Mouse (Mus musculus): ENCODE measurements around the gene 4930449I24Rik.
"Not testable (repeated sequence)": the region's sequence is repeated elsewhere in the genome, so short reads cannot be mapped to it uniquely, and the experiment has no call there.

4930449I24Rik gene

DNA sequence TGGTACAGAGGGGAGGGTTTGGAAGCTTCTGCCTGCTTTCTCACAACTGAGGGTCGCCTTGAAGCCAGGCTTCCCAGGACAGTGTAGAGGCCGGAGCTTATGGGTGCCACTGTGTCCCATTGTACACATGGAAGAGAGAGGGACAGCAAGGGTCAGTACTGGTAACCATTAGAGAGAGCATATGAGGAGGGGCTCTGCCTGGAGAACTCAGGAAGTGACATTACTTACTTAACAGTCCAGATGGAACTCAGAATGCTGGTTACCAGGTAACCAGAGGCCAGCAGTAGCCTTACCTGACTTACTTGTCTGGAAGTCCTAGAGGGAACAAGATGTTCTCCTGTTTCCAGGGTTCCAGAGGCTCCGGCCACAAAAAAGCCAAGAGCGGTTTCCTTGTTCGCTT is at the start of gene 4930449I24Rik:
Gene 4930449I24Rik (plus strand): TSS at position 301 of the 400 bp plus-strand sequence.
- not testable (repeated sequence) for DNase-seq

DNA sequence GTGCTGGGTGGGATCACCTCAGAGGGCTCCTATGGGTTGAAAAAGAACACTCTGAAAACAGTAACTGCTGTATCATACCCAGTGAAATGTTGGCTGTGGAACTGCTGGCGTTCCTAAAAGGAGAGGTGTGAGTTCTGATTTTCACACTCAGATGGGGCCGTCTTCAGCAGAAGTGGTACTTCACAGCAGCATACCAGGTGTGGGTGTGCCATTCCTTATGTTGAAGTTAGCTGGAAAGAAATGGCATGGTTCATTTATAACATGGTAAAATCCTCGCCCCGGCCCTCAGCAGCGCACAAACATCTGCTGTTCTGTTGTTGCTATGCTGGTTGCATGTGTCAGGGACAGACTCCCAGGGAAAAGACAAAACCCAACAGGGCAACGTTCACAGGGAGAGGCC is 48.6 kb upstream of the 4930449I24Rik start:
- DNase-seq, result no peak

DNA sequence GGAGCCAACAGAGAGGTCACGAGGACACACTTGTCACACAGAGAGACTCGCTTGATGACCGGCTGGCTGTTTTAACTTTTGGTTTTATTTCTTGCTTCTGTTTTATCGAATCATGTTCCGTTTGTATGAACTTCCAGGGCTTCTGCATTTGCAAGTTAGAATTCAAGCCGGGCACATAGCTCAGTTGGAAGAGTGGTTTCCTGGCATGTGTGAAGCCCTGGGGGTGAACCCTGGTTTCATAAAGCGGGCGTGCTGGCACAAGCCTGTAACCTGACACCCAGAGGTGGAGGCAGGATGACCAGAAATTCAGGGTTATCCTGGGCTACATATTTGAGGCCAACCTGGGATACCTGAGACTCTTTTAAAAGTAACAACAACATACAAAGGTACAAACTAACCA is 40.6 kb upstream of the 4930449I24Rik start:
- no peak for DNase-seq

DNA sequence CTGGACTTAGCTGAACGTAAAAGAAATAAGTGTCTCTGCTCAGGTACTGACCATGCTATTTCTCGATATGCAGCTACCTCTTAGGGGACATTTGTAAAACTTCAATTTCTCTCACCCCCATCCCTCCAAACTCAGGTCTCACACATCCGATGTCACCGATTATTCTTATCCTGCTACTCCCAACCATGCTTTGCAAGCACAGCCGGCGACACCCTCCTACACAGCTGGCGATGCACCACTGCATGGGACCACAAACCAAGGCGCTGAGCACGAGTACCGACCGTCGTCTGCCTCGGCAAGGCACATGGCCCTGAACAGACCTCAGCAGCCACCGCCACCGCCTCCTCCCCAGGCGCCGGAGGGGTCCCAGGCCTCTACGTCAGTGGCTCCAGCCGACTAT is 35.5 kb upstream of the 4930449I24Rik start:
- DNase-seq, result no peak

DNA sequence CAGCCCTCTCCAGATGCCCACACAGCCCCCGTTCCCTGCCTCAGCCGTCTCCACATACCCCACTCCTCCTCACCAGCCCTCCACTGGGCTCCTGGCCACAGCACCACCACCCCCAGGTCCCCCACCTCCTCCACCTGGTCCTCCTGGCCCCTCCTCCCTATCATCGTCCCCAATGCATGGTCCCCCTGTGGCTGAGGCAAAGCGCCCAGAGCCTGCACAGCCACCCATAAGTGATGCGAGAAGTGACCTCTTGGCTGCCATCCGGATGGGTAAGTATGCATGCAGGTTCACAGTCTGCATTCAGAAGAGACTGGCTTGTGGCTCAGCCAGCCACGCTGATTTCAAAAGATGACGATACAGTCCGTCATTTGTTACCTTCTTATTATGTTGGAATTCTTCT is 33.9 kb upstream of the 4930449I24Rik start:
- no peak for DNase-seq

DNA sequence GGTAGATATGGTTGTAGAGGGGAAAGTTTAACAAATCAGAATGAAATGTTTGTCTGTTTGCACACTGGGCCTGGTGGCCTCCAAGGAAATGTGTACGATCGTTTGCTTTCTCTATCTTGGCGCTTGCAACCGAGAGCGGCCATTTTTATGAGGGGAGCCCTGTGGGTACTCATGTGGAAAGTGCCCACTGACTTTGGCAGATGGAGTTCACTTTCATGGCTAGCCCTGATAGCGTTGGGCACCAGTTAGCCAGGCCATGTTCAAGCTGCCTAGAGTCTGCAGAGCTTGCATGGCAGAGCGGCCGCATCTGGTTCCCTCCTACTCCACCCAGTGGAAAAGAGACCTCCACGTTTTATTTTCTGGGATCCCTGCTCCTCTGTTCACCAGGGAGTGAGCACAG is 31.4 kb upstream of the 4930449I24Rik start:
- no peak for DNase-seq

DNA sequence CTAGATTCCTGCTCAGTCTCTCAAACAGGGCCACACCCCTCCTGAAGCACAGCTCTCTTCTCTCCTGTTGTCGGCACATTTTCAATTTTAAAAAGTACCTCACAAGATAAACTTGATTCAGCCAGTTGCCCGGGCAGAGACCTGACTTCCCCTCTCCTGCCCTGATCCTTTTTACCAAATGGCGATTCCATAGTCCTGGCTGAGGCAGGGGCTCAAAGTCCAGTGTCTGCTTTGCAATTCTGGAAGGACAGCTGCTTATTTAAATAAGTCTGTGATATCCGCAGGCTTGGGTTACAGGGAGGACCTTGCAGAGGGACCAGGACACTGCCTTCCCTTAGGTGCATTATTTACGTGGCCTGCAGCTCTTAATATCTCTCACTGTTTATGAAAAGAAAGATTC is 30.9 kb upstream of the 4930449I24Rik start:
- DNase-seq, result no peak

DNA sequence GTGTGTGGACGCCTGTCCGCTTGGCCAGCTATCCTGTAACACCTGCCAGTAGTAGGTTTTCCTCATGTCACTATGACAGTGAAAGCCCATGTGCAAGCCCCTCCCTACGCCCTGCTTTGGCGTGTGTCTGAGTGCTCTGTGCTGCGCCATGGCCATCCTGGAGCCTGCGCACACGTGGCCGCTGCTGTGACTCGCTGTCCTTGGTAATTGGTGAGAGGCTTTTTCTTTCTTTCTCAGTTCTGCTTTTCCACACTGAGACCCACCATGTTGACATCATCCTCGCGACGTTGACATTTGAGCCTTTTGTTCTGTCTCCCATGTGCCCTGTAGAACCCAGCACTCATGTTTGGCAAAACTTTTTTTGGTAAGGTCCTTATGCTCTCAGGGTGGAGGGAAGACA is 30.4 kb upstream of the 4930449I24Rik start:
- DNase-seq, result no peak

DNA sequence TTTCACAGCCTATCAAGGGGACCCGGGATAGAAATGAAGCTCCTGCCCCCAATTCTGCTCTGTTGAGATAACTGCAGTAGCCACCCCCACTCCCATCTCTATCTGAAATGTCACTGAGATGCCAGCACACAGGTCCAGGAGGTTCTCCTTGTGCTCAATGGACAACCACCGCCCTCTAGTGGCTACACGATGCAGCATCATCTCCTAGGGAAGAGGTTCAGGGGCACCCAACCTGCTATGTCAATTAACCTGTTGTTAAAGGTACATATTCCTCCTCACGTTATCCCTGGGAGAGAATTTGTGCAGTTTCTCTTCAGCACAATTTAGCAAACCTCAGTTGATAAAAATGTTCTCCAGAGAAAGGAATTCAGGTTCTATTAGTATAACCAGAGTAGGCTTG is 22.6 kb upstream of the 4930449I24Rik start:
- DNase-seq, result peak; percentile 7

DNA sequence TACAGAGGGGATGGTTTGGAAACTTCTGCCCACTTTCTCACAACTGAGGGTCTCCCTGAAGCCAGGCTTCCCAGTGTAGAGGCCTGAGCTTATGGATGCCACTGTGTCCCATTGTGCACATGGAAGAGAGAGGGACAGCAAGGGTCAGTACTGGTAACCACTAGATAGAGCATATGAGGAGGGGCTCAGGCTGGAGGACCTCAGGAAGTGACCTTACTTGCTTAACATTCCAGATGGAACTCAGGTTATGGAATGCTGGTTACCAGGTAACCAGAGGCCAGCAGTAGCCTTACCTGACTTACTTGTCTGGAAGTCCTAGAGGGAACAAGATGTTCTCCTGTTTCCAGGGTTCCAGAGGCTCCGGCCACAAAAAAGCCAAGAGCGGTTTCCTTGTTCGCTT is 20.5 kb upstream of the 4930449I24Rik start, which contains the start of gene Gm6408:
Gene Gm6408 (plus strand): TSS at position 301 of the 400 bp plus-strand sequence.
- not testable (repeated sequence) for DNase-seq

DNA sequence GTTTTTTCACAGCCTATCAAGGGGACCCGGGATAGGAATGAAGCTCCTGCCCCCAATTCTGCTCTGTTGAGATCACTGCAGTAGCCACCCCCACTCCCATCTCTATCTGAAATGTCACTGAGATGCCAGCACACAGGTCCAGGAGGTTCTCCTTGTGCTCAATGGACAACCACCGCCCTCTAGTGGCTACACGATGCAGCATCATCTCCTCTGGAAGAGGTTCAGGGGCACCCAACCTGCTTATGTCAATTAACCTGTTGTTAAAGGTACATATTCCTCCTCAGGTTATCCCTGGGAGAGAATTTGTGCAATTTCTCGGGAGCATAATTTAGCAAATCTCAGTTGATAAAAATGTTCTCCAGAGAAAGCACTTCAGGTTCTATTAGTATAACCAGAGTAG is 13.2 kb upstream of the 4930449I24Rik start:
- peak; percentile 7 for DNase-seq

DNA sequence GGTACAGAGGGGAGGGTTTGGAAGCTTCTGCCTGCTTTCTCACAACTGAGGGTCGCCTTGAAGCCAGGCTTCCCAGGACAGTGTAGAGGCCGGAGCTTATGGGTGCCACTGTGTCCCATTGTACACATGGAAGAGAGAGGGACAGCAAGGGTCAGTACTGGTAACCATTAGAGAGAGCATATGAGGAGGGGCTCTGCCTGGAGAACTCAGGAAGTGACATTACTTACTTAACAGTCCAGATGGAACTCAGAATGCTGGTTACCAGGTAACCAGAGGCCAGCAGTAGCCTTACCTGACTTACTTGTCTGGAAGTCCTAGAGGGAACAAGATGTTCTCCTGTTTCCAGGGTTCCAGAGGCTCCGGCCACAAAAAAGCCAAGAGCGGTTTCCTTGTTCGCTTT is 11.1 kb upstream of the 4930449I24Rik start, which contains the start of gene Gm6370:
Gene Gm6370 (plus strand): TSS at position 301 of the 400 bp plus-strand sequence.
- DNase-seq, result not testable (repeated sequence)

DNA sequence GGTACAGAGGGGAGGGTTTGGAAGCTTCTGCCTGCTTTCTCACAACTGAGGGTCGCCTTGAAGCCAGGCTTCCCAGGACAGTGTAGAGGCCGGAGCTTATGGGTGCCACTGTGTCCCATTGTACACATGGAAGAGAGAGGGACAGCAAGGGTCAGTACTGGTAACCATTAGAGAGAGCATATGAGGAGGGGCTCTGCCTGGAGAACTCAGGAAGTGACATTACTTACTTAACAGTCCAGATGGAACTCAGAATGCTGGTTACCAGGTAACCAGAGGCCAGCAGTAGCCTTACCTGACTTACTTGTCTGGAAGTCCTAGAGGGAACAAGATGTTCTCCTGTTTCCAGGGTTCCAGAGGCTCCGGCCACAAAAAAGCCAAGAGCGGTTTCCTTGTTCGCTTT is 11.6 kb downstream of the 4930449I24Rik start, which contains the start of gene Gm3402:
Gene Gm3402 (plus strand): TSS at position 301 of the 400 bp plus-strand sequence.
- DNase-seq, result not testable (repeated sequence)

DNA sequence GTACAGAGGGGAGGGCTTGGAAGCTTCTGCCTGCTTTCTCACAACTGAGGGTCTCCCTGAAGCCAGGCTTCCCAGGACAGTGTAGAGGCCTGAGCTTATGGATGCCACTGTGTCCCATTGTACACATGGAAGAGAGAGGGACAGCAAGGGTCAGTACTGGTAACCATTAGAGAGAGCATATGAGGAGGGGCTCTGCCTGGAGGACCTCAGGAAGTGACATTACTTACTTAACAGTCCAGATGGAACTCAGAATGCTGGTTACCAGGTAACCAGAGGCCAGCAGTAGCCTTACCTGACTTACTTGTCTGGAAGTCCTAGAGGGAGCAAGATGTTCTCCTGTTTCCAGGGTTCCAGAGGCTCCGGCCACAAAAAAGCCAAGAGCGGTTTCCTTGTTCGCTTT is 23.3 kb downstream of the 4930449I24Rik start, which contains the start of gene Gm3404:
Gene Gm3404 (plus strand): TSS at position 301 of the 400 bp plus-strand sequence.
- DNase-seq, result not testable (repeated sequence)

DNA sequence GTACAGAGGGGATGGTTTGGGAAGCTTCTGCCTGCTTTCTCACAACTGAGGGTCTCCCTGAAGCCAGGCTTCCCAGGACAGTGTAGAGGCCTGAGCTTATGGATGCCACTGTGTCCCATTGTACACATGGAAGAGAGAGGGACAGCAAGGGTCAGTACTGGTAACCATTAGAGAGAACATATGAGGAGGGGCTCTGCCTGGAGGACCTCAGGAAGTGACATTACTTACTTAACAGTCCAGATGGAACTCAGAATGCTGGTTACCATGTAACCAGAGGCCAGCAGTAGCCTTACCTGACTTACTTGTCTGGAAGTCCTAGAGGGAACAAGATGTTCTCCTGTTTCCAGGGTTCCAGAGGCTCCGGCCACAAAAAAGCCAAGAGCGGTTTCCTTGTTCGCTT is 35.1 kb downstream of the 4930449I24Rik start, which contains the start of gene Gm3409:
Gene Gm3409 (plus strand): TSS at position 301 of the 400 bp plus-strand sequence.
- not testable (repeated sequence) for DNase-seq

All from embryo, embryonic 11 days (tissue).